In genomic region chr1:40393214-40393613, GRCm38 (mm10) we compare ENCODE assay signal across 21 mouse cellular contexts. TPM values are rescaled to one million over a fixed set of nuclear protein-coding genes. Genes with fewer than 3 reads are reported as not detected.
A peak's percentile ranks its signal among the peaks of the same experiment; 100 is the strongest.
DNase-seq lines count a peak whose midpoint lies in the region; ATAC-seq and TF ChIP-seq lines count a peak whose summit lies in the region.
"Had no signal": no experiment of that assay in that cellular context is flagged by ENCODE, and none has a peak within 500 bp of the region (broad histone marks: within the 10 kb centered on the region; RNA-seq: fewer than 3 reads in every experiment).

No protein-coding gene starts in this region.

- no peak for TF ChIP-seq CTCF in G1E (IDR thresholded peaks at IDR 0.05; ENCODE audit: low read depth, low read length)

- H3K79me2 ChIP-seq in myocyte (ENCODE audit: control insufficient read depth, insufficient read depth), result no peaks in the 10 kb centered on the region

- no peak overlapping the region for H3ac ChIP-seq in myocyte (ENCODE audit: control insufficient read depth, insufficient read length)

- intact Hi-C loops in left cerebral cortex, postnatal 25 days (cut with DNase I), result no loop called here

- H3K4me2 ChIP-seq in myocyte (ENCODE audit: low read depth), result peak overlapping the region; percentile 59

- no peak overlapping the region for H3K4me3 ChIP-seq in G1E (ENCODE audit: low read depth, low read length)
- H3K4me3 ChIP-seq in myocyte, result no peak overlapping the region
- H3K4me3 ChIP-seq: forebrain, embryonic 10.5 days; gastrocnemius, adult 2 months; limb, embryonic 10.5 days had no signal

- no peak for TF ChIP-seq POLR2A in myocyte (IDR thresholded peaks at IDR 0.05; ENCODE audit: insufficient read length, low read depth)

- peaks cover 31% of the 10 kb centered on the region for H3K27me3 ChIP-seq in G1E (ENCODE audit: insufficient read depth, low read length)
- no peaks in the 10 kb centered on the region for H3K27me3 ChIP-seq in myocyte (ENCODE audit: control insufficient read depth, insufficient read depth, insufficient read length)

- H3K36me3 ChIP-seq in G1E (replicated peaks) (no peaks in the 10 kb centered on the region), myocyte (ENCODE audit: control insufficient read depth, insufficient read depth) (no peaks in the 10 kb centered on the region)
- H3K36me3 ChIP-seq: forebrain, embryonic 10.5 days; limb, embryonic 10.5 days had no signal

- DNase-seq in 416B (ENCODE audit: low read depth), result peak; percentile 93
- no peak for DNase-seq in G1E (ENCODE audit: low spot score)
- DNase-seq in fibroblast of lung, adult 2 months (ENCODE audit: low read depth), result peak; percentile 49
- DNase-seq in left cerebral cortex, postnatal 25 days (ENCODE audit: low spot score in 2 of 2), result no peak
- DNase-seq in retina, embryonic 14.5 days (ENCODE audit: low spot score), result no peak
- DNase-seq in embryo, embryonic 10 days (ENCODE audit: low spot score), result no peak
- DNase-seq: cerebellum, adult 9-11 months; gastrocnemius, adult 2 months; heart, adult 18-20 months; kidney, postnatal 10 days; liver, postnatal 0 days; lung, postnatal 10 days; right cerebral cortex, adult 18-20 months; thymus, postnatal 14 days had no signal

- peak; percentile 34; the same call in 1 of the 2 replicates for ATAC-seq in G1E (ENCODE audit: extremely low read depth, insufficient number of reproducible peaks, low FRiP score, poor library complexity, severe bottlenecking)
- ATAC-seq: hindbrain, embryonic 16.5 days; intestine, postnatal 0 days; liver, postnatal 0 days; midbrain, embryonic 16.5 days had no signal

- no peaks in the 10 kb centered on the region for H3K9me3 ChIP-seq in G1E (replicated peaks)
- H3K9me3 ChIP-seq: forebrain, embryonic 10.5 days; limb, embryonic 10.5 days had no signal

- peaks cover 28% of the 10 kb centered on the region for H3K4me1 ChIP-seq in G1E (ENCODE audit: insufficient read depth, low read depth, low read length)
- H3K4me1 ChIP-seq: forebrain, embryonic 10.5 days; limb, embryonic 10.5 days had no signal

TF ChIP-seq in myocyte, 11 proteins besides CTCF, POLR2A, EP300 and RAD21:
- no peak for TF ChIP-seq E2F4 (IDR thresholded peaks at IDR 0.05; ENCODE audit: insufficient read depth)
- no peak for TF ChIP-seq CEBPB (IDR thresholded peaks at IDR 0.05; ENCODE audit: insufficient read depth, poor library complexity, severe bottlenecking)
- no peak for TF ChIP-seq POLR2AphosphoS2 (IDR thresholded peaks at IDR 0.05; ENCODE audit: insufficient read length, low read depth)
- no peak for TF ChIP-seq MAX (IDR thresholded peaks at IDR 0.05; ENCODE audit: low read depth)
- no peak for TF ChIP-seq TCF12 (IDR thresholded peaks at IDR 0.05; ENCODE audit: insufficient read depth, poor library complexity, severe bottlenecking)
- TF ChIP-seq TCF3 (IDR thresholded peaks at IDR 0.05; ENCODE audit: insufficient read length, low read depth), result no peak
- TF ChIP-seq MYOG (IDR thresholded peaks at IDR 0.05; ENCODE audit: control insufficient read depth in 1 of 3, insufficient read depth in 1 of 3, insufficient read length in 2 of 3, low read depth in 2 of 3), result no peak
- no peak for TF ChIP-seq MYOD1 (IDR thresholded peaks at IDR 0.05; ENCODE audit: control insufficient read depth in 1 of 3, insufficient read length in 2 of 3, low read depth in 2 of 3)
- no peak for TF ChIP-seq SRF (IDR thresholded peaks at IDR 0.05; ENCODE audit: control insufficient read depth, insufficient read length, low read depth)
- no peak for TF ChIP-seq USF1 (IDR thresholded peaks at IDR 0.05; ENCODE audit: low read depth)
- no peak for TF ChIP-seq REST (IDR thresholded peaks at IDR 0.05; ENCODE audit: insufficient read depth, insufficient read length)

RNA-seq across cellular contexts. Expression of gene Il1rl1, which starts 36.2 kb away (rescaled TPM):
- 196 TPM in 2 replicates for total RNA-seq in G1E (2014; fragmentation: Nextera tagmentation)
- 220 and 231 TPM in 2 replicates for total RNA-seq in G1E (2017)
- 6.9 and 10.2 TPM in 2 replicates for polyA plus RNA-seq in G1E (2012)
- 0.10 TPM for polyA plus RNA-seq in myocyte (2012; fragmentation: generic; extraction: Trizol)
- under 1 TPM; 0.14 to 0.18 TPM for total RNA-seq in left cerebral cortex, postnatal 25 days (2021)
- polyA plus RNA-seq: forebrain, embryonic 10.5 days; liver, adult 2 months had no signal

Comparison
In these comparisons a context has a peak if more than half of its experiments do, and no peak if none do; other contexts are left out.
1. DNase-seq: peak in 416B (single experiment) and fibroblast of lung, adult 2 months (single experiment); none in G1E (single experiment), left cerebral cortex, postnatal 25 days (0 of 2), retina, embryonic 14.5 days (single experiment) and embryo, embryonic 10 days (single experiment).
2. RNA of gene Il1rl1, which starts 36.2 kb away (total RNA-seq): 196 to 231 TPM in G1E; 0.14 to 0.18 TPM in left cerebral cortex, postnatal 25 days; every median in the first group is over 100 times any median in the second.